Mouse (Mus musculus): Measurements from ENCODE around the gene Eif5.

- TF ChIP-seq CTCF (IDR thresholded peaks at IDR 0.05; ENCODE audit: control insufficient read depth, insufficient read depth, insufficient replicate concordance, low read depth, low read length): no peak
- TF ChIP-seq POLR2A (IDR thresholded peaks at IDR 0.05; ENCODE audit: control insufficient read depth, low read depth, low read length): no peak
Measured at GRCm38 (mm10) chr12:111560286-111560685, 22.5 kb downstream of the Eif5 start.

Data from testis, adult 2 months (tissue).